Mouse (Mus musculus) forebrain, embryonic 13.5 days (tissue): ENCODE results near the gene Lrrc4c. TPM values are rescaled to one million over a fixed set of nuclear protein-coding genes. Genes with fewer than 3 reads are reported as not detected.
A peak's percentile ranks its signal among the peaks of the same experiment; 100 is the strongest.

ENCODE experiments used
- ATAC-seq: fragments of 200-750 bp; cut with Nextera tagmentation; 2 replicates; pipeline ENCODE4 v1.8.0; 2017
- H3K27ac ChIP-seq: fragments of 300-500 bp; sonication (generic); 2 replicates; pipeline ENCODE4 v1.5.1; 2015; ENCODE audit warnings: inconsistent platforms, mild to moderate bottlenecking, moderate library complexity
- H3K27me3 ChIP-seq: fragments of 300-500 bp; sonication (generic); 2 replicates; pipeline ENCODE4 v1.6.1; 2015; ENCODE audit warnings: mild to moderate bottlenecking, inconsistent platforms
- H3K36me3 ChIP-seq: fragments of 300-500 bp; sonication (generic); 2 replicates; pipeline ENCODE4 v1.6.1; 2015; ENCODE audit warnings: mild to moderate bottlenecking, inconsistent platforms; ENCODE audit not compliant: poor library complexity, severe bottlenecking
- H3K4me1 ChIP-seq: fragments of 300-500 bp; sonication (generic); 2 replicates; pipeline ENCODE4 v1.6.1; 2015; ENCODE audit warnings: inconsistent platforms
- H3K4me2 ChIP-seq: fragments of 300-500 bp; sonication (generic); 2 replicates; pipeline ENCODE4 v1.6.1; 2015; ENCODE audit warnings: inconsistent platforms, mild to moderate bottlenecking, moderate library complexity
- H3K4me3 ChIP-seq: fragments of 300-500 bp; sonication (generic); 2 replicates; pipeline ENCODE4 v1.5.1; 2015; ENCODE audit warnings: mild to moderate bottlenecking, inconsistent platforms
- H3K9ac ChIP-seq: fragments of 300-500 bp; sonication (generic); 2 replicates; pipeline ENCODE4 v1.6.1; 2015; ENCODE audit warnings: mild to moderate bottlenecking, inconsistent platforms
- H3K9me3 ChIP-seq: fragments of 300-500 bp; sonication (generic); replicated peaks from 2 replicates; pipeline ENCODE4 v1.6.1; 2016; ENCODE audit warnings: inconsistent platforms
- WGBS: fragments of 180-500 bp; shearing (Covaris S2); methylation state at CpG from one replicate; pipeline ENCODE4 v1.1.7; 2015; 5-methylcytosine and 5-hydroxymethylcytosine counted together
- polyA plus RNA-seq: library from polyadenylated mRNA; unstranded; fragments of >200 nt; fragmentation: Nextera tagmentation; extraction: Ambion mirVana; gene quantifications from 2 replicates; pipeline ENCODE4 v1.2.1, GENCODE M21; 2015

Lrrc4c gene
- polyA plus RNA-seq = 11.2 and 14.7 TPM in 2 replicates

GRCm38 (mm10) chr2:96317387-96318299, at the start of gene Lrrc4c:
TSS of gene Lrrc4c (plus strand) at chr2:96318169.
- Histone ChIP-seq H3K4me2 (peak within 1 kb of the TSS; percentile 69), H3K27me3 (no peaks in the 10 kb centered on the region), H3K36me3 (no peaks in the 10 kb centered on the region), H3K4me1 (peaks cover 18% of the 10 kb centered on the region), H3K27ac (peak within 1 kb of the TSS; percentile 27), H3K9ac (peak within 1 kb of the TSS; percentile 57), H3K4me3 (peak within 1 kb of the TSS; percentile 47), H3K9me3 (no peaks in the 10 kb centered on the region)
- 3% methylated on average over 18 of the region's 18 CpGs for WGBS
- ATAC-seq = peak; percentile 79

GRCm38 (mm10) chr2:96275061-96275460, 42.9 kb upstream of the Lrrc4c start:
- no peaks in the 10 kb centered on the region for H3K27me3 ChIP-seq
- H3K4me3 ChIP-seq = no peak overlapping the region
- no peaks in the 10 kb centered on the region for H3K36me3 ChIP-seq
- 93% methylated on average over 1 of the region's 1 CpGs for WGBS
- H3K9ac ChIP-seq = no peak overlapping the region
- no peaks in the 10 kb centered on the region for H3K9me3 ChIP-seq
- ATAC-seq = no peak
- H3K27ac ChIP-seq = no peak overlapping the region
- H3K4me1 ChIP-seq = no peaks in the 10 kb centered on the region
- no peak overlapping the region for H3K4me2 ChIP-seq

- Histone ChIP-seq H3K27me3 (no peaks in the 10 kb centered on the region), H3K4me3 (no peak overlapping the region), H3K4me2 (no peak overlapping the region), H3K9me3 (no peaks in the 10 kb centered on the region), H3K36me3 (no peaks in the 10 kb centered on the region), H3K9ac (no peak overlapping the region), H3K4me1 (no peaks in the 10 kb centered on the region), H3K27ac (no peak overlapping the region)
- no peak for ATAC-seq
- WGBS = 82% methylated on average over 5 of the region's 5 CpGs
These were observed 35.0 kb upstream of the Lrrc4c start for GRCm38 (mm10) chr2:96282926-96283325.

GRCm38 (mm10) chr2:96287512-96287911, 30.5 kb upstream of the Lrrc4c start:
- ATAC-seq = peak; percentile 92
- Histone ChIP-seq H3K9me3 (no peaks in the 10 kb centered on the region), H3K36me3 (no peaks in the 10 kb centered on the region), H3K4me1 (no peaks in the 10 kb centered on the region), H3K27me3 (no peaks in the 10 kb centered on the region), H3K4me3 (no peak overlapping the region), H3K9ac (no peak overlapping the region), H3K4me2 (no peak overlapping the region), H3K27ac (no peak overlapping the region)
- WGBS = 65% methylated on average over 4 of the region's 4 CpGs

DNA sequence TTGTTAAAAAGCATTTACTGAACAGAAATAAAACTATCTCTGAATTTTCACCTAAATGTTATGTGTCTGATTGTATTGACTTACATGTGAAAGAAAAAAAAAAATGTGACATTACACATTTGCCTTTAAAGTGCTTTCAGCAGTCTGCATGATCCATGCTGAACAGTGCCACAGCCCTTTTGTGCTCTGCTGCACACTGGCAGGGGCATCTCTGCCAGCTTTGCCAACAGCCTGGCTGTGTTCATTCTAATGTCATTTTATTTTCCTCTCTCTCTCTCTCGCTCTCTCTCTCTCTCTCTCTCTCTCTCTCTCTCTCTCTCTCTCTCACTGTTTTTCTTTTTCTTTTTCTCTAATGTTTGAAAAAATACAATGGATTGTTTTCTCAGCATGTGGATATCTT, 27.4 kb upstream of the Lrrc4c start:
- no peaks in the 10 kb centered on the region for H3K36me3 ChIP-seq
- H3K9me3 ChIP-seq = no peaks in the 10 kb centered on the region
- H3K27me3 ChIP-seq = no peaks in the 10 kb centered on the region
- no peaks in the 10 kb centered on the region for H3K4me1 ChIP-seq
- no peak for ATAC-seq
- WGBS = 67% methylated on average over 1 of the region's 1 CpGs
- no peak overlapping the region for H3K4me2 ChIP-seq
- H3K4me3 ChIP-seq = no peak overlapping the region
- H3K27ac ChIP-seq = no peak overlapping the region
- no peak overlapping the region for H3K9ac ChIP-seq

DNA sequence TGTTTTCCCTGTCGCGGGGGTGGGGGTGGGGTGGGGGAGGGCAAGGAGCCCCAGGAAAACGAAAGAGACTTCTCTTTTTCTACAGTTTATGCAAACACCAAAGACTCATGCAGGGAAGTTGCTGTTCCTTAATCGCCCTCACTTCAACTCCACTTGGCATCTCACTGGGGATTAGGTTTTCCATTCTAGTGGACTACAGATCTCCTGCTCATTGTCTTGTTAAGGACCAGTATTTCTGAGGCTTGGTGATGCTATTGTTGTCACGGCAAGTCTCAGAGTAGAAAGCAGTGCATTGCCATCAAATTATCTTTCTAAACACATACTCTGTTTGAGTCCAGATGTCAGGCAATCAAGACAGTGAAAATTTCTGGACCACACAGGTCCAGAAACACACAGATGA, 2.9 kb upstream of the Lrrc4c start:
- H3K27ac ChIP-seq = no peak overlapping the region
- under 1% methylated on average over 5 of the region's 5 CpGs for WGBS
- no peak overlapping the region for H3K4me3 ChIP-seq
- H3K27me3 ChIP-seq = no peaks in the 10 kb centered on the region
- no peak overlapping the region for H3K9ac ChIP-seq
- peaks cover 18% of the 10 kb centered on the region for H3K4me1 ChIP-seq
- no peaks in the 10 kb centered on the region for H3K36me3 ChIP-seq
- no peaks in the 10 kb centered on the region for H3K9me3 ChIP-seq
- no peak overlapping the region for H3K4me2 ChIP-seq
- ATAC-seq = no peak

DNA sequence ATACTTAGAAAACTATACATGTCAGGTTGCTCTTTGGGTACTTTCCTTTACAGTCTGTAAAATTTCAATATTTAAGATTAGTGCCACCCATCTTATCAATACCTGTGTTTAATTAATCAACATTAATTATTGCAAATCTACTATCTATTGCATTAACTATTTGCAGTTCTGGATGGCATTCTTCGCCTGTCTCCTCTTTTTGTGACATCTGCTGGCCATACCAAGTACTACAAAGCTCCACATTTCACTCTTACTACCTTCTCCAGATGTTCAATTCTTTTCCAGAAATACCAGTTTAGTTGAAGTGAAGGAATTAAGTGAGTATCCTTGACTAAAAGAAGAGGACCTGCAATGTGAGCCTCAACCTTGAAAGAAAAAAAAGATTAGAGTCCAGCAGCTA, 1.4 kb upstream of the Lrrc4c start:
- H3K4me2 ChIP-seq = no peak overlapping the region
- WGBS = 38% methylated on average over 1 of the region's 1 CpGs
- ATAC-seq = no peak
- H3K9me3 ChIP-seq = no peaks in the 10 kb centered on the region
- H3K4me1 ChIP-seq = peaks cover 18% of the 10 kb centered on the region
- H3K27me3 ChIP-seq = no peaks in the 10 kb centered on the region
- H3K27ac ChIP-seq = no peak overlapping the region
- no peaks in the 10 kb centered on the region for H3K36me3 ChIP-seq
- H3K9ac ChIP-seq = no peak overlapping the region
- no peak overlapping the region for H3K4me3 ChIP-seq

DNA sequence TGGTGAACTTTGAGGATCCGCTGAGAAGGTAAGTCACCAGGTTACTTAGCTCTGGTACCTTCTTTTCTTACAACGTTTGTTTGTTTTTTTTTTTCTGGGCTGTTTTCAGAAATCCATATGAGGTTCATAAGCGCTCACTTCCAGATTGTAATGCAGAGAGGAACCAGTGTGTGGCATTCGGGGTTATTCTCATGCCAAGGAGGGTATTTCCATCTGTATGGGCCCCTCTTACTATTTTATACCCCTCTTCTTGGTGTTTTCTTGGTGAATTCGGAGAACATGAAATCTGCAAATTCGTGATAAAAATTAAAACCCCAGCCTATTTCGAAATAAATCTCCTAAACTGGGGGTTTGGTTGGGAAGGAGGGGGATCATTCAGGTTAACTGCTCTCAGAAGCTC, 587 bp downstream of the Lrrc4c start:
- H3K4me3 ChIP-seq = peak overlapping the region; percentile 47
- H3K4me1 ChIP-seq = peaks cover 18% of the 10 kb centered on the region
- no peaks in the 10 kb centered on the region for H3K27me3 ChIP-seq
- peak overlapping the region; percentile 69 for H3K4me2 ChIP-seq
- ATAC-seq = no peak
- 0 out of 2 replicates have a peak overlapping the region, but pooled peaks have one; percentile 27 for H3K27ac ChIP-seq
- H3K36me3 ChIP-seq = no peaks in the 10 kb centered on the region
- H3K9ac ChIP-seq = peak overlapping the region; percentile 57; the same call in 1 of the 2 replicates
- WGBS = 10% methylated on average over 7 of the region's 7 CpGs
- no peaks in the 10 kb centered on the region for H3K9me3 ChIP-seq

GRCm38 (mm10) chr2:96319201-96319600, 1.2 kb downstream of the Lrrc4c start:
- no peaks in the 10 kb centered on the region for H3K36me3 ChIP-seq
- H3K9me3 ChIP-seq = no peaks in the 10 kb centered on the region
- peak overlapping the region; percentile 26; the same call in 1 of the 2 replicates for H3K9ac ChIP-seq
- H3K27me3 ChIP-seq = no peaks in the 10 kb centered on the region
- peaks cover 18% of the 10 kb centered on the region for H3K4me1 ChIP-seq
- H3K4me2 ChIP-seq = peak overlapping the region; percentile 69
- WGBS = 2% methylated on average over 8 of the region's 8 CpGs
- peak; percentile 48; the same call in 1 of the 2 replicates for ATAC-seq
- peak overlapping the region; percentile 25 for H3K4me3 ChIP-seq
- no peak overlapping the region for H3K27ac ChIP-seq

DNA sequence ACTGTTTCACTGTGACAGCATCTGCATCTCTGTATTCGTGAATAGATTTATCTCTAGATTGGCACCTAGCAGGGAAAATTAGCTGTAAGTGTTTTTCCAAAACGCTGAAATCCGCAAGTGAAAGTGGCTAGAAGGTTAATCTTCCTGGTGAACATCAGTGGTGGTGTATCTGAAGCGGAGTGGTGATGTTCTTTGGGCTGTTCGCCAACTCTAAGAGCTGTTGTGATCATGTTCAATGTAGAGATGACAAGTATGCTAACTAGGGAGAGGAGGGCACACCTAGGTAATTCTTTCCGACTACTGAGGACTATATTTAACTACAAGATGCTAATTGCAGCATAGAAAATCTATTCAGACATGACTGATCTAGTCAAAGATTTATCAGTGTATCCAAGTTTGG, 1.7 kb downstream of the Lrrc4c start:
- peak overlapping the region; percentile 25 for H3K4me3 ChIP-seq
- H3K36me3 ChIP-seq = no peaks in the 10 kb centered on the region
- H3K9me3 ChIP-seq = no peaks in the 10 kb centered on the region
- H3K27me3 ChIP-seq = no peaks in the 10 kb centered on the region
- WGBS = 50% methylated on average over 6 of the region's 6 CpGs
- no peak overlapping the region for H3K27ac ChIP-seq
- no peak for ATAC-seq
- H3K9ac ChIP-seq = peak overlapping the region; percentile 26; the same call in 1 of the 2 replicates
- H3K4me1 ChIP-seq = peaks cover 18% of the 10 kb centered on the region
- H3K4me2 ChIP-seq = peak overlapping the region; percentile 69

DNA sequence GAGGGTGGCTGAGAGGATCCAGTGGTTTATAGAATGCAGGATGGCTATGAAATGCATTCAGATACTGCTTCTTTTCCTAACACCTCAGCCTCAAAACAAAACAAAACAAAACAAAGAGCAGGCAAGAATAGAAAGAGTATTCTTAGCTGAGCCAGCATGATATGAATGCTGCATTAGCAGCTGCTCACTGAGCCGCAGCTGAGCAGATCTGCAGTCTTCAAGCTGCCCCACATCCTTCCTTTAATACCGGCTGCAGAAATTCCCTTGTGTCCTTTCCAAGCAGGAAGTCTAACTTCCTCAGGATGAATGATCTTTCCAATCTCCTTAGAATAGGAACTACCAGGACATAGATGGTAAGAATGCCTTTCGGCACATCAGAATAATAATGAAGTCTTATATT, 16.7 kb downstream of the Lrrc4c start:
- H3K4me1 ChIP-seq = no peaks in the 10 kb centered on the region
- no peaks in the 10 kb centered on the region for H3K27me3 ChIP-seq
- no peak overlapping the region for H3K4me2 ChIP-seq
- no peak overlapping the region for H3K9ac ChIP-seq
- no peaks in the 10 kb centered on the region for H3K9me3 ChIP-seq
- no peak overlapping the region for H3K4me3 ChIP-seq
- ATAC-seq = no peak
- WGBS = 50% methylated on average over 3 of the region's 3 CpGs
- no peak overlapping the region for H3K27ac ChIP-seq
- H3K36me3 ChIP-seq = no peaks in the 10 kb centered on the region

GRCm38 (mm10) chr2:96337354-96337753, 19.4 kb downstream of the Lrrc4c start:
- H3K4me3 ChIP-seq = no peak overlapping the region
- H3K4me2 ChIP-seq = no peak overlapping the region
- 68% methylated on average over 1 of the region's 1 CpGs for WGBS
- no peak overlapping the region for H3K9ac ChIP-seq
- no peaks in the 10 kb centered on the region for H3K4me1 ChIP-seq
- H3K27me3 ChIP-seq = no peaks in the 10 kb centered on the region
- no peaks in the 10 kb centered on the region for H3K9me3 ChIP-seq
- H3K27ac ChIP-seq = no peak overlapping the region
- ATAC-seq = peak; percentile 48; the same call in 1 of the 2 replicates
- H3K36me3 ChIP-seq = no peaks in the 10 kb centered on the region
